Mouse (Mus musculus) lung, adult 2 months (tissue): Measurements from ENCODE around the gene Apobec1.

ENCODE experiments used
- CTCF ChIP-seq: fragments of 200-500 bp; IDR thresholded peaks from 2 replicates; pipeline ENCODE4 v1.5.1; 2011; ENCODE audit warnings: mild to moderate bottlenecking, low read length, control low read depth; ENCODE audit not compliant: insufficient read depth
- POLR2A ChIP-seq: fragments of 200-500 bp; IDR thresholded peaks from 2 replicates; pipeline ENCODE4 v1.6.1; 2011; ENCODE audit warnings: low read depth, mild to moderate bottlenecking, control low read depth, low read length, borderline replicate concordance; ENCODE audit errors: extremely low read depth

- TF ChIP-seq POLR2A = no peak
- TF ChIP-seq CTCF = no peak
Observed at GRCm38 (mm10) chr6:122545289-122545882, 56.9 kb downstream of the Apobec1 start.
